Mouse (Mus musculus) cerebellum, postnatal 14 days (tissue): ENCODE results near the gene Nptn.

Experiments used
- DNase-seq, 2 experiments: peaks; one replicate each; pipeline ENCODE4 v3.0.0; 2021; ENCODE audit warnings: mixed read lengths in 2 of 2

The Nptn gene

DNA sequence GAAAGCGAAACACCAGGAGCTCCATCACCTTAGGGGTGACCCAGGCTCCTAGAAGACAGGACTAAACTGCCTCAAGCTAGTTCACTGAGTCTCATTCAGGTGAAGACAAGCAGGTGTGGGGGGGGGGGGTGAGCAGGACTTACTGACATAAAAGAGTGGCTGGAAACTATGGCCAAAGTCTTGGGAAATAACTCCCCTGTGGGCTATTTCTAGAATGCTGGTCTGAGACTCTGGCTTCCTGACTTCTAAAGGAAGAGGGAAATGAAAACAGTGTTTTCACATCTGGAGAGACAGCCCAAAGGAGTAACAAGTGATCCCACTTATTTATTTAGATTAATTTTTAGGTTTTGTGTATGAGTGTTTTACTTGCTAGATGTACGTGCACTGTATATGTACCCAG is 119.7 kb downstream of the Nptn start:
- DNase-seq: no peak

DNA sequence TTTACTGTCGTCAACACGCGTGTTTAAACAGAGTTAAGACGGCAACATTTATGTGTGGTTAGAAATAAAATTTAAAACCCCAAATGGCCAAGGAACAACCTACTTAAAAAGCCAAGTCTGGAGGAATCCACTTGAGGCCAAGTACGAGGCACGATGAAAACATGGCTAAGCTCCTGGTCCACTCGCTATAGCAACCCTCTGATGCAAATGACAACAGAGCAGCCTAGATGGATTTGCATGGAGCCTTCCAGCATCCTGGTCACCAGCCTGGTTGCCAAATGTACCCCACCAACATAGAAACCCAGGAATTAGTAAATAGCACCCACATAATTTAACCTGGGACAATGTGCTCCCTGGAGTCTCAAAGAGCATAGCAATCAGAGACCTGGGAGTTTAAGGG is 121.7 kb downstream of the Nptn start:
- no peak for DNase-seq

DNA sequence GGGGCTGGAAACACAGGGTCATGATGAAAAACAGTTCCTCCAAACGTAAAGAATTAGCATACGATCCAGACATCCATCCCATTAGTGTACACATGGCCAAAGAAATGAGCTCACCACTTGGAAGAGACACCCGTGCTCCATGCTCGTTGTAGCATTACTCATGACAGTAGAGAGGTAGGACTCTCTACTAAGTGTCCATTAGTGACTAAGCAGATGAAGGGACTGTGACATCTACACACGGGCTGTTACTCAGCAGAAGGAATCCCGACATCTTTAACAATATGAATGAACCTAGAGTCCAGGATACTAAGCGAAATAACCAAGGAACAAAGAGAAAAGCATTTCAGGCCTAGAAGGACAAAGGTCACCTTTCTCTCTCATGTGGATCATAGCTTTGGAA is 124.0 kb downstream of the Nptn start:
- DNase-seq: no peak
